Mouse (Mus musculus): ENCODE data around the gene Slc25a4.
A peak's percentile ranks its signal among the peaks of the same experiment; 100 is the strongest.

The Slc25a4 gene

GRCm38 (mm10) chr8:46204974-46205640 lies 6.0 kb downstream of the Slc25a4 start:
- DNase-seq (ENCODE audit: low spot score), result no peak

DNA sequence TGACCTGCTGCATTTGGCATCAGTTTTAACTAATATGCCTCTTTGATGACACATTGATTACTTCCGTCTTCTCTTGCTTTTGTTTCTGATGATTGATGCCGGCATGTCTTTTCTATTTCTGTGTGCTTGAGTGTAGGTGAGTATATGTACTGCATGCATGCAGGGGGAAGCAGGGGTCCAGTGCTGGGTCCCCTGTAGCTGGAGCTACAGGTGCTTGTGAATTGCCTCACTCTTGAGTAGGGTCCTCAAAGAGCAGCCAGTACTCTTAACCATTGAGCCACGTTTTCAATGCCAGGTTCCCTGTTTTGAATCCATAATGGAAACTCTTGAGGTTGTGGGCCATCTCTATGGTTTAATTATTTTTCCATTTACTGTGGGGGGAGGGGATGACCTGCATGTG lies 6.8 kb downstream of the Slc25a4 start:
- DNase-seq (ENCODE audit: low spot score), result no peak

GRCm38 (mm10) chr8:46202350-46202749 lies 8.7 kb downstream of the Slc25a4 start:
- DNase-seq (ENCODE audit: low spot score), result no peak

DNA sequence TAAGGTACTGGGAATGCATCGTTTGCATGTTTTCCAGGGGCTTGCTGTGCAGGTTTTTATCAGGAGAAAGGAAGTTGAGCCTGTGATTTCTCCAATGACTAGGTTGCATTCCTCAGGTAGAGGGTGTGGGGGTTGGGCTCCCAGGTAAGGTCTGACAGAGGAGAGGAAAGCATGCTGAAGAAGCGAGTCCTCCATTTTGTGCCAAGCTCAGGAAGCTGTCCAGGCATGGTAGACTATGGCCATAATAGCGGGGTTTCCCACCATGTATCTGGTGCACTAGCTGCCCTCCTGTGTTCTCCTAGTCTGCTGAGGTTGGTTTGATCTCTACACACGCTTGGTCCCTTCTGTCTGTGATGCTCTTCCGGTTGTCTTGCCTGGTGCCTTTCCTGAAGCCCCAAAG lies 13.4 kb downstream of the Slc25a4 start:
- no peak for DNase-seq (ENCODE audit: low spot score)

DNA sequence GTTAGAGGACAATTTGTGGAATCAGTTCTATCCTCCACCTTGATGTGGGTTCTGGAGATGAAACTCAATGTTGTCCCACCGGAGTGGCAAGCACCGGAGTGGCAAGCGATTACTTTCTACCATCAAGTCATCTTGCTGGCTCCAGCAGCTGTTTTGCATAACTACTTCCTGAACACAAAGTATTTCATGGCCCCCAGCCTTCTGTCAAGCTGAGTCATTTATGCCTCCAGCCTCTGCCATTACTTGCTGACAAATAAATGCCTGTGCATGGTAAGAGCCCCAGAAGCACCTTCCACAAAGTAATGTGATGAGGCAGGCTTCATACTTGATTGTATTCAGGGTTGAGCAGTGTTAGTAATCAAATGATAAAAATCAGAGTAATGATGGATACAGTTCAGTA lies 14.2 kb downstream of the Slc25a4 start:
- no peak for DNase-seq (ENCODE audit: low spot score)

DNA sequence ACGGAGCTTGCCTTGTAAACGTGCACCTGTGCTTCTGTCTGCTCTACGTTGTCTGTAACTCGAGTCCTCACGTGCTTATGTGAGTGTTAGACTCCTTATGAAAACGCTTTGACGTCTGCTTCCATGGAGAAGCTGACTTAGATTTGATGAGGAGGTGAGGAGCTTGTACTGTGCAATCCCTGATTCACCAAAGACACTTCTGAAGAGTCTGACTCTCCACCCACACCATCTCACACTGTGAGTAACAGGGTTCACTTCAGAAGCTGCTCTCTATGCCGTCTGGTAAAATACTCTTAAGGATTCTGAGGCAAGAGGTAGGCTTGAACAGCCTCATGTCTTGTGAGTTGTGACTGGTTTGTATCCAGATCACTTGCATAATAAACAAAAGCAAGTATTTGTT lies 18.0 kb downstream of the Slc25a4 start:
- DNase-seq (ENCODE audit: low spot score), result no peak

GRCm38 (mm10) chr8:46185361-46185760 lies 25.7 kb downstream of the Slc25a4 start:
- DNase-seq (ENCODE audit: low spot score), result peak; percentile 48

DNA sequence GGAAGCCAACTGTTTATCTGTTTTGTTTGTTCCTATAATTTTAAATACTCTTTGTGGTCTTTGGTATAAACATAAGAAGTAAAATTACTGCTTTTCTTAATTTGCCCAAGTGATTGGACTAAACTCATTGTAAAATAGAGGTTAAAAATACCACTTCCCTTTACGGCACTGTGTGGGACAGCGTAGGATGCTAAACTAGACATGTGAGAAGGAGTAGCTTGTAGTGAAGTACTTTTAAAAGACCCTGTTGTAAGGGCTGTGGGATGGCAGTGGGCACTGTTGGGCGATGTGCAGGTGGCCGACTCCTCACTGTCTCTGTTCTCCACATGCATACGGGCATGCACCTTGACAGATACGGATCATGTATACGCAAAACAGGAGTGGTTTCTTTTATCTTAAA lies 30.9 kb downstream of the Slc25a4 start:
- DNase-seq (ENCODE audit: low spot score), result no peak

GRCm38 (mm10) chr8:46173651-46174050 lies 37.4 kb downstream of the Slc25a4 start:
- no peak for DNase-seq (ENCODE audit: low spot score)

GRCm38 (mm10) chr8:46163870-46164190 lies 47.3 kb downstream of the Slc25a4 start:
- DNase-seq (ENCODE audit: low spot score), result no peak

DNA sequence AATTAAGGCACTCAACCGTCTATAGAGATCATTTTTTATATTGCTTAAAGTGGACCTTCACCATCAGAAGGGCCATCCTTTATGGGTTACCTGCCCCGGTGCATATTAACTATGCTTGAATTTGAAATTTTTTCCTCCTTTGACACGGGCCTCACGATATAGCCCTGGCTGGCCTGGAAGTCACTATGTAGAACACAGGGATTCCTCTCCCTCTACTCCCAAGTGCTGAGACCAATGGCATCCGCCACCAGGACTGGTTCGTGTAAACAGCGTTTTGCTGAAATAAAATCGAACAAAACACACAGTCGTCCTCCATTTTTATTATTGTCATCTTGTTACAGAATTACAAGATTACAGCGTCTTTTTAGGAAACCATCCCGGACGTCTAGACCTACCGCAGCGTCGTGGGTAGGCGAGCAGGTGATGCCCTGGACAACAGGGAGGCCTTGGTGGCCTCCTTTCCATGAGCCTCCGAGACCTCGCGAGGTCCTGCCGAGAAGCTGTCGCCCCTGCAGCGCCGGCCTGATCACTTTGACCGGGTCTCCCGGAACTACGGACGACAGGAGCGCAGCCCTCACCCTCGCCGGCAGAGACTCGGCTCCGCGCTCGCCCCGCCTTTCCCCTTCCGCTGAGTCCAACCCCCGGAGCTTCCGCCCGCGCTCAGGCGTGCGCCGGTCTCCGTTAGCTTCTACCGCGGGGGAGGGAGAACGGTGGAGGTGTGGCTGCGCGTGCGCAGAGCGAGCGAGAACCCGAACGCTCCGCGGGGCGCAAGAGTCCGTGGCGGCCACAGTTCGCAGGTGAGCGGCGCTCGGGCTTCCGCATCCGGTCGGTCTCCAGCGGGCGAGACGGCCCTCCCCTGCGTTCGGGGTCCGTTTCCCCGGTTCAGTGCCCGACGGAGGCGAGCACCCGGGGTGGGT lies 47.9 kb downstream of the Slc25a4 start:
- DNase-seq (ENCODE audit: low spot score), result peak; percentile 94

Data from c-Kit-positive CD71-positive TER-119-positive erythroid progenitor cells, embryonic 14.5 days (primary cell).